Mouse (Mus musculus) thymus, postnatal 4 days (tissue): ENCODE results near the gene Car4.

Source experiments
- DNase-seq: peaks from one replicate; pipeline ENCODE4 v3.0.0; 2021

The Car4 gene

GRCm38 (mm10) chr11:84957591-84958270, at the start of gene Car4:
Gene Car4 (plus strand): TSS chr11:84957786.
- DNase-seq, result peak; percentile 6

- DNase-seq, result no peak
These were observed 49.1 kb upstream of the Car4 start for GRCm38 (mm10) chr11:84908480-84908879.

DNA sequence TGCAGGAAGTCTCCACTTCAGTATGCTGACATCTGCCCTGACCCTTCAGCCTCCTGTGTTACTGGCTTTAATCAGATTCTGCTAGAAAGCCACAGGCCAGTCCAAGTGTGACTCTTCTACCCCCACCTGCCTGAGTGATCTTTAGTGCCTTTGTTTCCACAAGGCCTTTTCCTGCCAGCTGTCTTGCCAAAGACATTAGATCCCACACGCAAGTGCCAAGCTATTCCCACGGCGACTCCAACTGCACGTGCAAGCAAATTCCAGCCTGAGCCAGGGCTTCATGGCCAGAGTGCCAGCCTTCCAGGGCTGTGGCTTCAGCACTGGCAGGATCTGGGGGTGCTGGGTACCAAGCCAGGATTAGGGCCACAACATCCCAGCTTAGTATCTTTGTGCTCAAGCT, 47.2 kb upstream of the Car4 start:
- DNase-seq, result no peak

- DNase-seq, result no peak
These were observed 42.9 kb upstream of the Car4 start for GRCm38 (mm10) chr11:84914673-84915072.

DNA sequence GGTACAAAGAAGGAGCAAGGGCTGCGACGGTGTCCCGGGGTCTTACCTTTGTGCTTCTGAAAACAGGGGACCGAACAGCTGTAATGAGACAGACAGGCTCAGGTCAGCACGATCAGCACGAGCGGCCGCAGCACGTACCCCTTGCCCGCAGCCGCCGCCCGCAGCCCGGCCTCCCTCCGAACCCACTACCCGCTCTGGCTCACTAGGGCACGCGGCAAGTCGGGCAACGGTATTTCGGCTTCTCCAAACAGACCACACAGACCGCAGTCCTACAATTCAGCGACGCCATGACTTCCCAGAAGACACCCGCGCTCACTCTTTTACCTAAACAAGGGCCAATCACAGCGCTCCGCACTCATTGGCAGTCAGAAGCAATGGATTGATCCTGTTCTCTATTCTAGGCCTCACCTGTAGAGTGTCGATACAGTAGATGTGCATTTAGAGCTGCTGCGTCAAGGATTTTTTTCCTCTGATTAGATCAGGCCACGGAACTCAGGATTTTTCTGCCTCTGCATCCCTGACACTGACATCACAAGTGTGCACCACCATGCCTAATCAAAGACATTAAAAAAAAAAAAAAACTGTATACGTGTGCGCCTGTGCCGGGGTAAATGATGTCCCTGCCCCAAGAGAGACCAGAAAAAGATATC, 41.4 kb upstream of the Car4 start, which contains the start of gene Znhit3:
Gene Znhit3 (minus strand): TSS at position 314 of the 650 bp plus-strand sequence.
- DNase-seq, result peak; percentile 79

- no peak for DNase-seq
These were observed 40.8 kb upstream of the Car4 start for GRCm38 (mm10) chr11:84916703-84917300.

- DNase-seq, result peak; percentile 94
These were observed 39.2 kb upstream of the Car4 start for GRCm38 (mm10) chr11:84918425-84918824.

- peak; percentile 75 for DNase-seq
These were observed 38.3 kb upstream of the Car4 start for GRCm38 (mm10) chr11:84919276-84919675.

DNA sequence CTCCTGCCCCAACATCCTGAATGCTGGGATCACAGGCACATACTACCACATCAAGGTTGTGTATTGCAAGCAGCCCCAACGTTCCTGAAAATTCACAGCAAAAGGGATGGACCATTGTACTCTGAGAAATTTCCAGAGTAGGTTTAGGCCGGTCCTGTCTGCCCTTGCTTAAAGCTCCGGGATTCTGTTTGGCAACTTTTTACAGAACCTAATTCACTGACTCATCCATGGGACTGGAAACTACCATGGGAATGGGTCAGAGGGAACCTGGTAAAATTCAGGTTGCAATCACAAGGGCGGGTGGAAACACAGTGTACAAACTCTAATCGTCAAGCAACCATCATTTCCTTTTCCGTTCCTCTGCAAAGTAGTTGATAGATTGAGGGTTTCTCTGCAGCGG, 37.6 kb upstream of the Car4 start:
- DNase-seq, result no peak

- no peak for DNase-seq
These were observed 36.6 kb upstream of the Car4 start for GRCm38 (mm10) chr11:84920981-84921380.

GRCm38 (mm10) chr11:84932261-84932660, 25.3 kb upstream of the Car4 start:
- DNase-seq, result no peak

- no peak for DNase-seq
These were observed 18.0 kb upstream of the Car4 start for GRCm38 (mm10) chr11:84939508-84940053.

DNA sequence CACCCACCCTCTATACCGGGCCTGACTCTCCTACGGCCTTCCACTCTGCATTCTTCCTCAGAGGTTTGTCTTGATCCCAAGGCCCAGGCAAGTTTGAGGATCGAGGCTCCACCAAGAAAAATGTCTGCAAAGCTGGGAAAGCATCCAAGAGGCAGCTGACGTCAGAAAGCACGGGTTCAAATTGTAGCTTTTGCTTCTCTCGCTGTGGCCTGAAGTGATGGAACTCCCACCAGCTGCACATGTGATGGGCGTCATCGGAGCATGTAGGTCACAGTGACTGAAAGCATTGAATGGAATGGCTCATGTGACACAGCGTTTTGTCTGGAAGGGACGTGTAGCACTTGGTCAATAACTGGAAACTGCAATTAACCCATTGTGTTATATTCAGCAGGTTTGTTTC, 17.4 kb upstream of the Car4 start:
- DNase-seq, result no peak

- DNase-seq, result peak; percentile 76
These were observed 13.6 kb upstream of the Car4 start for GRCm38 (mm10) chr11:84943948-84944347.

DNA sequence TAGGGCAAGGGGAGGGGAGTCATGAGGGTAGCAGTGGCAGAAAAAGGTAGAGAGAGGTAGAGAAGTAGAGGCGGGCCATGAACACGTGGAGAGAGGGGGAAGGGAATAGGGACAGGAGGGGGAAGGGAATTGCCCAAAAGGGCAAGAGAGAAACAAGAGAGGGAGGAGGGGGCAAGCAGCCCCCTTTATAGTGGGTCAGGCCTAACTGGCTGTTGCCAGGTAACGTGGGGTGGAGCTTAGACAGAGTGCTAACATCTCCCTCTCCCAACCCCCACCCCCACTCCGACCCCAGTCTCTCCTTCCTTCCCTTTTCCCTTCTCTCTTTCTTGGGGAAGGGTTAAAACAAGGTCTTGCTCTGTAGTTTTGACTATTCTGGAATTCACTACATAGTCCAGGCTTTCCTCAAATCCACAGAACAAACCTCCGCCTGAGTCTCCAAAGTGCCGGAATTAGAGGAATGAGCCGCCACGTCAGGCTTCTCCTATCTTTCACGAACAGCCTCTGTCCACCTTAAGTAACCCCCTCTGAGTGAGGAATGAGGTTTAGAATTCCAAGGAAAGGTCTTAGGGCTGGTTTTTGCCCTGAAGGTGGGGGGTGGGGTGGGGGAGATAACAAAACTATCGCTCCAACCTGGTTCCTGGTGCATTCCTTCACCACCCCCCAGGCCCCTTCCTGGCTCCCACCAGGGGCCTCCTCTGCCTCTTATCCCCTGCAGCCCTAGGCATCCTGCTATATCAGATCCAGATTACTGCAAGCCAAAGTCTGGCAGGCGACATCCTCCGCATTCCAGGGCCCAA, 12.7 kb upstream of the Car4 start:
- no peak for DNase-seq

GRCm38 (mm10) chr11:84945841-84946240, 11.7 kb upstream of the Car4 start:
- DNase-seq, result no peak

GRCm38 (mm10) chr11:84947206-84947605, 10.4 kb upstream of the Car4 start:
- no peak for DNase-seq

DNA sequence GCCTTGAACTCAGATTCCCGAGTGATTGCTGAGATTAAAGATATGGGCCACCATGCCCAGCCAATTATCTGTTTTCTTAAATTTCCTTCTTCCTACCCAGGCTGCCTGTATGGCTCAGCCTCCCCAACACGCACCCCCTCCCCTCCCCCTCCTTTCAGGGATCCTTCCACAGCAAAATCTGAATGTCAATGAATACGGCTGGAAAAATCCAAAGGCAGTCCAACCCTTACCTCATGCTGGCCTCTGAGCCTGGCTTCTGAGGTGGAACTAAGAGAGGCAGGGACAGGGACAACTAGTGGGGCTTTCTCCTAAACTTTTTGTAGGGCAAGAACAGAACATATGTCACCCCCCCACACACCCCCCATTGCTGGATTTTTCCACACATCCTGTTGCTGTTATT, 9.5 kb upstream of the Car4 start:
- DNase-seq, result no peak

GRCm38 (mm10) chr11:84948526-84948925, 9.1 kb upstream of the Car4 start:
- no peak for DNase-seq

GRCm38 (mm10) chr11:84952611-84953010, 5.0 kb upstream of the Car4 start:
- no peak for DNase-seq

DNA sequence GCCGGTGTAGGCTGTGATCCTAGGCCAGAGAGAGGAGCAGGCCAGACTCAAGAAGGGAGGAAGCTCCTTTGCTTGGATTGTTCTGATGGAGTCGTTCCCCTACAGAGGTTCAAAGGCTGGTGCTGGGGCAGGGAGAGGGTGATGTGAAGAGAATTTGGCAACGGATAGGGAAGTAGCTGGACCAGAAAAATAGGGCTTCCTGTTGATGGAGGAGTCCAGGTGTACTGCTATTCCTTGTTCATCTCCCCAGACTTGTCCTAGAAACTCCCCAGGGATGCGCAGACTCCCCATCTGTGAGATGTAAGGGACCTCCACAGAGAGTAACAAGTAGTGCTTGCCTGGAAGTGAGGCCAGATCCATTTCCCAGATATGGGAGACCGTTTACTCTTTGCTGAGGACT, 1.2 kb upstream of the Car4 start:
- DNase-seq, result no peak

DNA sequence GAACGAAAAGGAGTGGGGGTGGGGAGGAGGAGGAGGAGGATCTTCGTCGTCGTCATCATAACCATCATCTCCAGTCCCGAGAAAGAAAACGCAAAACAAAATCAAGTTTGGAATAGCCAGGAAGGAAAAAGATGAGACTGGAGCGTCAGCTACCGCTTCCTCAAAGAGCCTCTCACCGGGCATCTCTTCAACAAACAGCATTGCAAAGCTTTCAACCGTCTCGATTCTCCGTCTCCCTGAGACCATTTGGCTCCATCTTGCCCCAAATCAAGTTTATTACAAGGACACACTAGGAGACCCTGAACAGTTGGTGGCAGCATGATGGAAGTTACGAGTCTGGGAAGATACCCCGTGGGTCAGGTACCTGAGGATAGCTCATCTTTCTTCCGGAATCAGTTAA, 415 bp upstream of the Car4 start:
- DNase-seq, result no peak

DNA sequence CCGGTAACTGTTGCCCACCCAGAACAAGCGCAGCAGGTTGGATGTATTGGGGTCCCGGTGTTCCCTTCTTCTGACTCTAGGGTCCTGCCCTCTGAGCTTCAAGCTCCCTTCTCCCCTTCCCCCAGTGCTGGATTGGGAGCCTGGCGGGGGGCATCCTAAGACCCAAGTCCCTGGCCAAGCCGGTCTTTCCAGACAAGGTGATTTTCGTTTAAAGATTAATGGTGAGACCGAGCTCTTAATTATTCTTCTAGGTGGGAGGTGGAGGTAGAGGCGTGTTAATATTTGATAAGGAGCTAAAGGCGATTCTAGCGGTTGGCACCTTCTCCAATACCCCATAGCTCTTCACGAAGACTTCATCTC, 665 bp downstream of the Car4 start:
- DNase-seq, result no peak
